Mouse (Mus musculus) neural tube, embryonic 13.5 days (tissue): ENCODE measurements at regions not wholly inside any gene's neighbourhood (a gene's known extent, or its start where the extent isn't known, plus 50 kb on each side); places are given as distances from the start of the nearest gene placed in this dataset.

Source experiments
- ATAC-seq: fragments of 200-750 bp; cut with Nextera tagmentation; 2 replicates; pipeline ENCODE4 v1.8.0; 2017; ENCODE audit warnings: low read depth, mild to moderate bottlenecking, moderate TSS enrichment, moderate library complexity
- H3K27ac ChIP-seq: fragments of 300-500 bp; sonication (generic); replicated peaks from 2 replicates; pipeline ENCODE4 v1.5.1; 2015; ENCODE audit warnings: moderate library complexity, mild to moderate bottlenecking, inconsistent platforms
- H3K27me3 ChIP-seq: fragments of 300-500 bp; sonication (generic); 2 replicates; pipeline ENCODE4 v1.6.1; 2015; ENCODE audit warnings: mild to moderate bottlenecking, inconsistent platforms
- H3K36me3 ChIP-seq: fragments of 300-500 bp; sonication (generic); 2 replicates; pipeline ENCODE4 v1.6.1; 2015; ENCODE audit warnings: mild to moderate bottlenecking, inconsistent platforms
- H3K4me1 ChIP-seq: fragments of 300-500 bp; sonication (generic); replicated peaks from 2 replicates; pipeline ENCODE4 v1.6.1; 2015; ENCODE audit warnings: inconsistent platforms
- H3K4me2 ChIP-seq: fragments of 300-500 bp; sonication (generic); 2 replicates; pipeline ENCODE4 v1.6.1; 2015; ENCODE audit warnings: inconsistent platforms, mild to moderate bottlenecking, moderate library complexity
- H3K4me3 ChIP-seq: fragments of 300-500 bp; sonication (generic); 2 replicates; pipeline ENCODE4 v1.5.1; 2015; ENCODE audit warnings: mild to moderate bottlenecking, inconsistent platforms
- H3K9ac ChIP-seq: fragments of 300-500 bp; sonication (generic); 2 replicates; pipeline ENCODE4 v1.6.1; 2015; ENCODE audit warnings: moderate library complexity, mild to moderate bottlenecking, inconsistent platforms
- H3K9me3 ChIP-seq: fragments of 300-500 bp; sonication (generic); 2 replicates; pipeline ENCODE4 v1.6.1; 2016; ENCODE audit warnings: inconsistent platforms
- WGBS: fragments of 180-500 bp; shearing (Covaris S2); methylation state at CpG from one replicate; pipeline ENCODE4 v1.1.7; 2015; 5-methylcytosine and 5-hydroxymethylcytosine counted together

GRCm38 (mm10) chr8:35196189-35196588 is 569.4 kb upstream of the Gm19410 start:
- H3K9ac ChIP-seq = no peak overlapping the region
- H3K4me2 ChIP-seq = no peak overlapping the region
- H3K27ac ChIP-seq = no peak overlapping the region
- H3K36me3 ChIP-seq = no peaks in the 10 kb centered on the region
- H3K27me3 ChIP-seq = no peaks in the 10 kb centered on the region
- H3K9me3 ChIP-seq = no peaks in the 10 kb centered on the region
- WGBS = 32% methylated on average over 4 of the region's 4 CpGs
- H3K4me1 ChIP-seq = peaks cover 7% of the 10 kb centered on the region
- H3K4me3 ChIP-seq = no peak overlapping the region
- no peak for ATAC-seq

- Histone ChIP-seq H3K9me3 (no peaks in the 10 kb centered on the region), H3K27me3 (no peaks in the 10 kb centered on the region), H3K36me3 (no peaks in the 10 kb centered on the region), H3K9ac (no peak overlapping the region), H3K4me3 (no peak overlapping the region), H3K4me2 (no peak overlapping the region), H3K4me1 (peaks cover 7% of the 10 kb centered on the region), H3K27ac (no peak overlapping the region)
- no peak for ATAC-seq
- 64% methylated on average over 2 of the region's 2 CpGs for WGBS
These were observed 566.8 kb upstream of the Gm19410 start for GRCm38 (mm10) chr8:35198766-35199165.

- peaks cover 5% of the 10 kb centered on the region for H3K4me1 ChIP-seq
- H3K9me3 ChIP-seq = no peaks in the 10 kb centered on the region
- no peak overlapping the region for H3K27ac ChIP-seq
- ATAC-seq = no peak
- H3K4me3 ChIP-seq = no peak overlapping the region
- no peaks in the 10 kb centered on the region for H3K27me3 ChIP-seq
- H3K9ac ChIP-seq = no peak overlapping the region
- no peak overlapping the region for H3K4me2 ChIP-seq
- 68% methylated on average over 12 of the region's 12 CpGs for WGBS
- H3K36me3 ChIP-seq = no peaks in the 10 kb centered on the region
These were observed 564.2 kb upstream of the Gm19410 start for GRCm38 (mm10) chr8:35201416-35201815.

- Histone ChIP-seq H3K27ac (no peak overlapping the region), H3K4me1 (0 out of 2 replicates have a peak, but pooled peaks cover 4% of the 10 kb centered on the region), H3K9ac (no peak overlapping the region), H3K4me3 (no peak overlapping the region), H3K36me3 (no peaks in the 10 kb centered on the region), H3K4me2 (0 out of 2 replicates have a peak overlapping the region, but pooled peaks have one; percentile 10), H3K9me3 (no peaks in the 10 kb centered on the region), H3K27me3 (no peaks in the 10 kb centered on the region)
- WGBS = 61% methylated on average over 15 of the region's 15 CpGs
- ATAC-seq = no peak
These were observed 560.6 kb upstream of the Gm19410 start for GRCm38 (mm10) chr8:35204971-35205370.

- ATAC-seq = no peak
- H3K27ac ChIP-seq = no peak overlapping the region
- H3K4me2 ChIP-seq = 0 out of 2 replicates have a peak overlapping the region, but pooled peaks have one; percentile 10
- H3K9ac ChIP-seq = no peak overlapping the region
- no peaks in the 10 kb centered on the region for H3K27me3 ChIP-seq
- H3K4me1 ChIP-seq = 0 out of 2 replicates have a peak, but pooled peaks cover 4% of the 10 kb centered on the region
- no peaks in the 10 kb centered on the region for H3K36me3 ChIP-seq
- H3K9me3 ChIP-seq = no peaks in the 10 kb centered on the region
- H3K4me3 ChIP-seq = no peak overlapping the region
- 14% methylated on average over 8 of the region's 8 CpGs for WGBS
These were observed 560.1 kb upstream of the Gm19410 start for GRCm38 (mm10) chr8:35205536-35205935.

GRCm38 (mm10) chr8:35206271-35206670 is 559.3 kb upstream of the Gm19410 start:
- H3K4me1 ChIP-seq = 0 out of 2 replicates have a peak, but pooled peaks cover 4% of the 10 kb centered on the region
- H3K27me3 ChIP-seq = no peaks in the 10 kb centered on the region
- no peak overlapping the region for H3K9ac ChIP-seq
- WGBS = 48% methylated on average over 6 of the region's 6 CpGs
- no peak overlapping the region for H3K27ac ChIP-seq
- no peak overlapping the region for H3K4me2 ChIP-seq
- H3K9me3 ChIP-seq = no peaks in the 10 kb centered on the region
- no peak for ATAC-seq
- no peak overlapping the region for H3K4me3 ChIP-seq
- no peaks in the 10 kb centered on the region for H3K36me3 ChIP-seq

- 0 out of 2 replicates have a peak, but pooled peaks cover 4% of the 10 kb centered on the region for H3K4me1 ChIP-seq
- H3K27ac ChIP-seq = no peak overlapping the region
- no peaks in the 10 kb centered on the region for H3K9me3 ChIP-seq
- 86% methylated on average over 5 of the region's 5 CpGs for WGBS
- ATAC-seq = no peak
- H3K4me2 ChIP-seq = no peak overlapping the region
- H3K36me3 ChIP-seq = no peaks in the 10 kb centered on the region
- no peak overlapping the region for H3K4me3 ChIP-seq
- no peaks in the 10 kb centered on the region for H3K27me3 ChIP-seq
- H3K9ac ChIP-seq = no peak overlapping the region
These were observed 557.2 kb upstream of the Gm19410 start for GRCm38 (mm10) chr8:35208357-35208756.

- no peak overlapping the region for H3K4me2 ChIP-seq
- H3K27me3 ChIP-seq = no peaks in the 10 kb centered on the region
- 68% methylated on average over 10 of the region's 10 CpGs for WGBS
- no peak overlapping the region for H3K4me3 ChIP-seq
- ATAC-seq = no peak
- H3K4me1 ChIP-seq = no peaks in the 10 kb centered on the region
- no peaks in the 10 kb centered on the region for H3K36me3 ChIP-seq
- H3K9ac ChIP-seq = no peak overlapping the region
- no peak overlapping the region for H3K27ac ChIP-seq
- no peaks in the 10 kb centered on the region for H3K9me3 ChIP-seq
These were observed 553.8 kb upstream of the Gm19410 start for GRCm38 (mm10) chr8:35211506-35212452.

GRCm38 (mm10) chr8:35213515-35213914 is 552.1 kb upstream of the Gm19410 start:
- no peak for ATAC-seq
- WGBS = 83% methylated on average over 3 of the region's 3 CpGs
- H3K9ac ChIP-seq = no peak overlapping the region
- H3K4me3 ChIP-seq = no peak overlapping the region
- no peak overlapping the region for H3K27ac ChIP-seq
- H3K9me3 ChIP-seq = no peaks in the 10 kb centered on the region
- H3K4me1 ChIP-seq = no peaks in the 10 kb centered on the region
- no peaks in the 10 kb centered on the region for H3K36me3 ChIP-seq
- H3K4me2 ChIP-seq = no peak overlapping the region
- H3K27me3 ChIP-seq = no peaks in the 10 kb centered on the region

GRCm38 (mm10) chr8:35217604-35218003 is 548.0 kb upstream of the Gm19410 start:
- Histone ChIP-seq H3K9me3 (no peaks in the 10 kb centered on the region), H3K27ac (no peak overlapping the region), H3K36me3 (no peaks in the 10 kb centered on the region), H3K4me2 (no peak overlapping the region), H3K9ac (no peak overlapping the region), H3K27me3 (no peaks in the 10 kb centered on the region), H3K4me1 (no peaks in the 10 kb centered on the region), H3K4me3 (no peak overlapping the region)
- WGBS = 78% methylated on average over 11 of the region's 11 CpGs
- no peak for ATAC-seq

GRCm38 (mm10) chr8:35218327-35218726 is 547.3 kb upstream of the Gm19410 start:
- Histone ChIP-seq H3K9ac (no peak overlapping the region), H3K27ac (no peak overlapping the region), H3K4me2 (no peak overlapping the region), H3K4me3 (no peak overlapping the region), H3K36me3 (no peaks in the 10 kb centered on the region), H3K27me3 (no peaks in the 10 kb centered on the region), H3K4me1 (no peaks in the 10 kb centered on the region), H3K9me3 (no peaks in the 10 kb centered on the region)
- 93% methylated on average over 4 of the region's 4 CpGs for WGBS
- no peak for ATAC-seq

GRCm38 (mm10) chr8:35224053-35224924 is 541.3 kb upstream of the Gm19410 start:
- no peak overlapping the region for H3K27ac ChIP-seq
- H3K4me1 ChIP-seq = no peaks in the 10 kb centered on the region
- ATAC-seq = no peak
- H3K9ac ChIP-seq = no peak overlapping the region
- H3K9me3 ChIP-seq = no peaks in the 10 kb centered on the region
- WGBS = 66% methylated on average over 18 of the region's 18 CpGs
- H3K4me3 ChIP-seq = no peak overlapping the region
- no peaks in the 10 kb centered on the region for H3K27me3 ChIP-seq
- H3K36me3 ChIP-seq = no peaks in the 10 kb centered on the region
- H3K4me2 ChIP-seq = no peak overlapping the region
